Mouse (Mus musculus) intestine, postnatal 0 days (tissue): ENCODE results near the gene Irx6. TPM values are rescaled to one million over a fixed set of nuclear protein-coding genes. Genes with fewer than 3 reads are reported as not detected.

Source experiments
- ATAC-seq: fragments of 200-750 bp; cut with Nextera tagmentation; 2 replicates; pipeline ENCODE4 v1.8.0; 2017; ENCODE audit warnings: mild to moderate bottlenecking, moderate TSS enrichment, moderate library complexity
- H3K27ac ChIP-seq: fragments of 300-500 bp; sonication (generic); 2 replicates; pipeline ENCODE4 v1.5.1; 2014; ENCODE audit warnings: mild to moderate bottlenecking, low read depth, low read length, moderate library complexity
- H3K27me3 ChIP-seq: fragments of 300-500 bp; sonication (generic); replicated peaks from 2 replicates; pipeline ENCODE4 v1.6.1; 2014; ENCODE audit warnings: low read length, mixed read lengths; ENCODE audit not compliant: control insufficient read depth, insufficient read depth
- H3K36me3 ChIP-seq: fragments of 300-500 bp; sonication (generic); 2 replicates; pipeline ENCODE4 v1.6.1; 2014; ENCODE audit warnings: mild to moderate bottlenecking, moderate library complexity; ENCODE audit not compliant: control insufficient read depth, insufficient read depth
- H3K4me1 ChIP-seq: fragments of 300-500 bp; sonication (generic); replicated peaks from 2 replicates; pipeline ENCODE4 v1.6.1; 2014; ENCODE audit warnings: antibody characterized with exemption, low read length, mixed read lengths; ENCODE audit not compliant: control insufficient read depth, insufficient read depth
- H3K4me2 ChIP-seq: fragments of 300-500 bp; sonication (generic); replicated peaks from 2 replicates; pipeline ENCODE4 v1.6.1; 2014; ENCODE audit warnings: low read depth, mild to moderate bottlenecking, moderate library complexity
- H3K4me3 ChIP-seq: fragments of 300-500 bp; sonication (generic); 2 replicates; pipeline ENCODE4 v1.5.1; 2014; ENCODE audit warnings: low read depth, low read length
- H3K9ac ChIP-seq: fragments of 300-500 bp; sonication (generic); 2 replicates; pipeline ENCODE4 v1.6.1; 2014; ENCODE audit warnings: mild to moderate bottlenecking, low read depth, low read length
- H3K9me3 ChIP-seq: fragments of 300-500 bp; sonication (generic); 2 replicates; pipeline ENCODE4 v1.6.1; 2016; ENCODE audit warnings: mixed run types; ENCODE audit not compliant: control insufficient read depth
- CTCF ChIP-seq: sonication (generic); IDR thresholded peaks from 2 replicates; pipeline ENCODE4 v1.5.1; 2016; ENCODE audit warnings: low read depth, mild to moderate bottlenecking, control low read depth, antibody characterized with exemption, moderate library complexity
- WGBS: fragments of 180-500 bp; shearing (Covaris S2); extraction: QIAGEN DNeasy Blood & Tissue Kit; methylation state at CpG from one replicate; pipeline ENCODE4 v1.1.7; 2014; 5-methylcytosine and 5-hydroxymethylcytosine counted together
- polyA plus RNA-seq: library from polyadenylated mRNA; unstranded; fragments of >200 nt; fragmentation: Nextera tagmentation; extraction: Ambion mirVana; gene quantifications from 2 replicates; pipeline ENCODE4 v1.2.1, GENCODE M21; 2015

Irx6 gene
- polyA plus RNA-seq, 1 experiment from 2014 or later: 0.10 TPM

DNA sequence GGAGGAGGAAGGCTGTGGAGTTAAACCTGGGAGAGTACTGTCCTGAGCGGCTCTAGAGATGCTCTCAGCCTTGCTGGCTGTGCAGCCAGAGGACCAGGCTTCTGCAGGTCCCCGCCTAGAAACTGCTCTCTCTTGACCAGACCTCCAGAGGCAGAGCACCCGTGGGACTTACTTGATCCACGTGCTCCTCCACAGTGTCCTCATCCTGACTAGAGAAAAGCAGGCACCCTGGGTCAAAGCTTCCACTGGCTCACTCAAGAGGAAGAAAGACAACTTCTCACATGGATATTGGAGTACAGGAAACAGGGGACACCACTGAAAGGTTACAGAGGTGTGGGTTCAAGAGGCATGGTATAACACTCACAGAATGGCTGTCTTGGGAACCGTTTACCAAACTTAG lies 23.3 kb downstream of the Irx6 start:
- 83% methylated on average over 5 of the region's 5 CpGs for WGBS
- Histone ChIP-seq H3K4me3 (no peak overlapping the region), H3K27ac (no peak overlapping the region), H3K9ac (no peak overlapping the region), H3K27me3 (0 out of 2 replicates have a peak, but pooled peaks cover 2% of the 10 kb centered on the region), H3K4me1 (no peaks in the 10 kb centered on the region), H3K36me3 (no peaks in the 10 kb centered on the region), H3K4me2 (no peak overlapping the region), H3K9me3 (no peaks in the 10 kb centered on the region)
- no peak for TF ChIP-seq CTCF
- no peak for ATAC-seq

DNA sequence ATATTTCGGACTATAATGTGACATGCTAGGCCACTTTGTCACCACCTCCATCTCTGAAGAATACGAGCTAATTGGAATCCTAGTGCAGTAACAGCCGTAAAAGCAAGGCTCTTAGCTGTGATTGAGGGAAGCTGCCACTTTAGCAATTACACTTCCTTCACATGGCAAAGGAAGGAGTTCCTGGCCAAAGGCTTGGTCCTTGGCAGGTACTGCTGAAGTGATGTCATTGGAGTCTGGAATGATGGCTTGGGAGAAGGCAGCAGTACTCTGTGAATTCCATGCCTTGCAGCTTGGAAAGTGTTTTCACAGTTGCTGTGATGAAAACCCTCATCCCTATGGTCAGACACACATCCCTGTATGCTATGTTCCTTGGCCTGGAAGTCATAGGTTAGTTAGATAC lies 24.3 kb downstream of the Irx6 start:
- 0 out of 2 replicates have a peak, but pooled peaks cover 2% of the 10 kb centered on the region for H3K27me3 ChIP-seq
- no peak overlapping the region for H3K4me3 ChIP-seq
- H3K4me2 ChIP-seq: no peak overlapping the region
- no peaks in the 10 kb centered on the region for H3K9me3 ChIP-seq
- no peak for TF ChIP-seq CTCF
- H3K4me1 ChIP-seq: no peaks in the 10 kb centered on the region
- no peaks in the 10 kb centered on the region for H3K36me3 ChIP-seq
- no peak overlapping the region for H3K27ac ChIP-seq
- no peak overlapping the region for H3K9ac ChIP-seq
- ATAC-seq: no peak
- 61% methylated on average over 3 of the region's 3 CpGs for WGBS

DNA sequence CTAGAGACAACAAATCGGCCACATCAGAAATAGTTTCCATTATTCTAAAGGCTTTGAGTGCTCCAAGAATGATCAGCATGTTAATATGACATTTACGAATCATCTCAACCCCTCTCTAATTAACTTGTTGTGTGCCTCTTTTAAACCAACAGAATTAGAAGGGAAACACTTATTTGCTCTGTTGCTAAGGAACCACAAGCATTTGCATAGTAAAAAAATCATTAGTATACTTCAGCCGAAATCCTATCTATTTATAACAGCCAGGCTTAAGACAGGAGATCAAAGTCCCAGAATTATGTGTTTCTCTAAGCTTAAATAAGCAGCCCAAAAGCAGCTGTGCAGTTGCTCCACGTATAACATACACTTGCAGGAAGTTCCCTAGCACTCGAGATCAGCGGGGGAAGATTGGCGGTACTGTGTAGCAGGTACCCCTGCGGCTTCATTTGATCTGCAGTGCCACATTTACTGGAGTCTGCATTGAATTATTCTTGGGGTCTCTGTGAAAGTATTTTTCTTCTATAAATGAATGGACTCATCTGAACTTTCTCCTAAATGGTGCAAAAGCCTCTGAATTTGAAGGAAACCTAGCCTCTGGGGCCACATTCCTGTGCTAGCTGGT lies 25.9 kb downstream of the Irx6 start:
- Histone ChIP-seq H3K36me3 (no peaks in the 10 kb centered on the region), H3K27me3 (0 out of 2 replicates have a peak, but pooled peaks cover 2% of the 10 kb centered on the region), H3K4me2 (no peak overlapping the region), H3K9ac (no peak overlapping the region), H3K4me1 (no peaks in the 10 kb centered on the region), H3K27ac (no peak overlapping the region), H3K9me3 (no peaks in the 10 kb centered on the region), H3K4me3 (no peak overlapping the region)
- no peak for ATAC-seq
- 43% methylated on average over 8 of the region's 8 CpGs for WGBS
- TF ChIP-seq CTCF: no peak

DNA sequence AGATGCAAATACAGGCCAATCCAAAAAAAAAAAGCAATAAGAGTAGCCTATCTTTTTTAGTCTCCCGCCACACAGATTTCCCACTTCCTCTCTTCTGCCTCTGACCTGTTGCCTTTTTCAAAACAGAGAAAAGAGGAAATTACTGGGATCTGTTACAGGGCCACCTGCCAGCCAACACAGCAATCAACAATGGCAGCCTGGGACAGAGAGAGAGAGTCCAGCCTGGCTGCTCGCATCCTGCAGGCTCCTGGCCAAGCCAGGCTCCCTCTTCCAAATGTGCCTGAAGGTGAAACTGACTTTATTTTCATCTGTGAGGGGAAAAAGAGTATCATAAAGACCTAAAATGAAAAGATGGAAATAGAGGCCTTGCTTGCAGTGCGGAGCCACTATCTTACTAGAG lies 29.3 kb downstream of the Irx6 start:
- H3K9ac ChIP-seq: no peak overlapping the region
- H3K36me3 ChIP-seq: no peaks in the 10 kb centered on the region
- no peaks in the 10 kb centered on the region for H3K4me1 ChIP-seq
- 72% methylated on average over 3 of the region's 3 CpGs for WGBS
- no peaks in the 10 kb centered on the region for H3K9me3 ChIP-seq
- no peaks in the 10 kb centered on the region for H3K27me3 ChIP-seq
- no peak overlapping the region for H3K27ac ChIP-seq
- no peak for TF ChIP-seq CTCF
- no peak overlapping the region for H3K4me3 ChIP-seq
- ATAC-seq: no peak
- no peak overlapping the region for H3K4me2 ChIP-seq

DNA sequence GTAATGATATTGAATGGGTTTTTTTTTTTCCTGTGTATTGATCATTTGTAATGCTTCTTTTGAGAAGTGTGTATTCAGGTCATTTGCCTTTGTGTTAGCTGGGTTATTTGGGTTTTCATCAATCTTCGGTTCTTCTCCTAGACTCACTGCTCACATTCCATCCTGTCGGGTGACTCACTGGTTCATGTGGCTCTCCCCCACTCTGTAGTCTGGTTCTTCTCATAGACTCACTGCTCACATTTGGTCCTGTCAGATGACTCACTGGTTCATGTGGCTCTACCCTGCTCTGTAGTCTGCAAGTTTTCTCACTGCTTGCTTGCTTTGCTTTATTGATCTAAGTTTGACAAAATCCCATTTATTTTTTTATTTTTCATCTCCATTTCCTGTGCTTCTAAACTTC lies 32.2 kb downstream of the Irx6 start:
- no peak for TF ChIP-seq CTCF
- Histone ChIP-seq H3K4me1 (no peaks in the 10 kb centered on the region), H3K27me3 (no peaks in the 10 kb centered on the region), H3K27ac (no peak overlapping the region), H3K9me3 (no peaks in the 10 kb centered on the region), H3K36me3 (no peaks in the 10 kb centered on the region), H3K4me3 (no peak overlapping the region), H3K9ac (no peak overlapping the region), H3K4me2 (no peak overlapping the region)
- WGBS: 44% methylated on average over 2 of the region's 2 CpGs
- ATAC-seq: no peak

DNA sequence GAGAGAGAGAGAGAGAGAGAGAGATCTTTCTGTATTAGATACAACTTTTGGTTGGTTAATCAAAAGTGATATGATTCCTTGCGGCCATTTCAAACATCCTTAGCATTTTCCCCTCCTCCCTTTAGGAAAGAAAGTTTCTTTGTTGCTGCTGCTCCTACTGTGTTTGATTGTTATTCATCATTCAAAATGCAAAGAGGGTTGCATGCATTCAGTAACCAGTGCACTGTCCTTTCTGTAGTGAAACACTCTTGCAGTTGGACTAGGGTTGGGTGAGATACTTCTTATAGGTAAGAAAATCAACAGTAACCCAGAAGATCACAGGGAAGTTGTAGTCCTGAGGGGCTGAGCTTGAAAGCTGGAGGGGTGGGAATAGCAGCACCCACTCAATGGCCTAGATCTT lies 39.2 kb downstream of the Irx6 start:
- no peak for TF ChIP-seq CTCF

DNA sequence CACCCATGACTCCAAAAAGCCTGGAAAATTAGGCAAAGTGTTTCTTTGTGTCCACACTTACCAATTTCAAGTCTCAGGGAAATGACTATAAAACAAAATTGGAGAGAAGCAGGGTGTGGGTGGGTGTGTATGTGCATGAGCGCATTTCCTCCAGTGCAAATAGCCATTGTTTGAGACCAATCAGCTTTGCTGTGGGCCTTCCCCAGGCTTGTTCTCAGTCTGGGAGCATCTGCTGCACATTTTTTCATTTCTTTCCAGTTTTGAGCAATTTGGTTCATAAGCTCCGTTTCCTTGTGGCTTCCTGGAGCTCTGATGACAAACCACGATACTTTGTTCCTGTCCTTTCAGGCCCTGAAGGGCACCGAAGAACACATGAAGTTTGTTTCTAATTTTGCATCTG lies 43.3 kb downstream of the Irx6 start:
- Histone ChIP-seq H3K4me2 (no peak overlapping the region), H3K27ac (no peak overlapping the region), H3K36me3 (no peaks in the 10 kb centered on the region), H3K4me1 (no peaks in the 10 kb centered on the region), H3K9ac (no peak overlapping the region), H3K4me3 (no peak overlapping the region), H3K27me3 (no peaks in the 10 kb centered on the region), H3K9me3 (no peaks in the 10 kb centered on the region)
- no peak for ATAC-seq
- TF ChIP-seq CTCF: no peak
- 81% methylated on average over 4 of the region's 4 CpGs for WGBS

More for the DNA sequence above, 39.2 kb downstream of the Irx6 start:
- whole genome bisulfite sequencing: 80% methylated on average over 1 of the region's 1 CpGs
- H3K9ac ChIP-seq: no peak overlapping the region
- H3K4me2 ChIP-seq: no peak overlapping the region
- H3K27ac ChIP-seq: no peak overlapping the region
- H3K4me1 ChIP-seq: no peaks in the 10 kb centered on the region
- no peak overlapping the region for H3K4me3 ChIP-seq
- no peaks in the 10 kb centered on the region for H3K36me3 ChIP-seq
- no peaks in the 10 kb centered on the region for H3K9me3 ChIP-seq
- ATAC-seq: no peak
- no peaks in the 10 kb centered on the region for H3K27me3 ChIP-seq
